Mouse (Mus musculus) liver, embryonic 11.5 days (tissue): ENCODE results near the gene E130218I03Rik. TPM values are rescaled to one million over a fixed set of nuclear protein-coding genes. Genes with fewer than 3 reads are reported as not detected.

Source experiments
- ATAC-seq: fragments of 200-750 bp; cut with Nextera tagmentation; replicated peaks from 2 replicates; pipeline ENCODE4 v1.8.0; 2017; ENCODE audit warnings: moderate number of reproducible peaks, mild to moderate bottlenecking, moderate TSS enrichment, moderate library complexity; ENCODE audit not compliant: low FRiP score
- DNase-seq: peaks from one replicate; pipeline ENCODE4 v3.0.0-alpha.2; 2017; ENCODE audit warnings: low spot score
- H3K27ac ChIP-seq: fragments of 300-500 bp; sonication (generic); 2 replicates; pipeline ENCODE4 v1.5.1; 2014; ENCODE audit warnings: mild to moderate bottlenecking, low read depth, low read length, control low read depth
- H3K27me3 ChIP-seq: fragments of 300-500 bp; sonication (generic); replicated peaks from 2 replicates; pipeline ENCODE4 v1.6.1; 2014; ENCODE audit warnings: low read length, mixed read lengths; ENCODE audit not compliant: control insufficient read depth, insufficient read depth
- H3K36me3 ChIP-seq: fragments of 300-500 bp; sonication (generic); 2 replicates; pipeline ENCODE4 v1.6.1; 2014; ENCODE audit warnings: mild to moderate bottlenecking, low read length, moderate library complexity, mixed read lengths; ENCODE audit not compliant: control insufficient read depth, insufficient read depth
- H3K4me1 ChIP-seq: fragments of 300-500 bp; sonication (generic); replicated peaks from 2 replicates; pipeline ENCODE4 v1.6.1; 2014; ENCODE audit warnings: low read length, mixed read lengths; ENCODE audit not compliant: control insufficient read depth, insufficient read depth
- H3K4me2 ChIP-seq: fragments of 300-500 bp; sonication (generic); 2 replicates; pipeline ENCODE4 v1.6.1; 2014; ENCODE audit warnings: mild to moderate bottlenecking, control low read depth, moderate library complexity
- H3K4me3 ChIP-seq: fragments of 300-500 bp; sonication (generic); 2 replicates; pipeline ENCODE4 v1.5.1; 2014; ENCODE audit warnings: low read depth, low read length, control low read depth
- H3K9ac ChIP-seq: fragments of 300-500 bp; sonication (generic); 2 replicates; pipeline ENCODE4 v1.6.1; 2014; ENCODE audit warnings: low read depth, low read length, control low read depth
- H3K9me3 ChIP-seq: fragments of 300-500 bp; sonication (generic); 2 replicates; pipeline ENCODE4 v1.6.1; 2016; ENCODE audit warnings: low read length, inconsistent platforms, mixed read lengths; ENCODE audit not compliant: control insufficient read depth
- WGBS: fragments of 180-500 bp; shearing (Covaris S2); extraction: QIAGEN DNeasy Blood & Tissue Kit; methylation state at CpG from one replicate; pipeline ENCODE4 v1.1.7; 2014; 5-methylcytosine and 5-hydroxymethylcytosine counted together
- polyA plus RNA-seq: library from polyadenylated mRNA; unstranded; fragments of >200 nt; fragmentation: Nextera tagmentation; extraction: Ambion mirVana; gene quantifications from 2 replicates; pipeline ENCODE4 v1.2.1, GENCODE M21; 2014

Gene E130218I03Rik
- polyA plus RNA-seq, 1 experiment from 2014 or later: 0.52 TPM

DNA sequence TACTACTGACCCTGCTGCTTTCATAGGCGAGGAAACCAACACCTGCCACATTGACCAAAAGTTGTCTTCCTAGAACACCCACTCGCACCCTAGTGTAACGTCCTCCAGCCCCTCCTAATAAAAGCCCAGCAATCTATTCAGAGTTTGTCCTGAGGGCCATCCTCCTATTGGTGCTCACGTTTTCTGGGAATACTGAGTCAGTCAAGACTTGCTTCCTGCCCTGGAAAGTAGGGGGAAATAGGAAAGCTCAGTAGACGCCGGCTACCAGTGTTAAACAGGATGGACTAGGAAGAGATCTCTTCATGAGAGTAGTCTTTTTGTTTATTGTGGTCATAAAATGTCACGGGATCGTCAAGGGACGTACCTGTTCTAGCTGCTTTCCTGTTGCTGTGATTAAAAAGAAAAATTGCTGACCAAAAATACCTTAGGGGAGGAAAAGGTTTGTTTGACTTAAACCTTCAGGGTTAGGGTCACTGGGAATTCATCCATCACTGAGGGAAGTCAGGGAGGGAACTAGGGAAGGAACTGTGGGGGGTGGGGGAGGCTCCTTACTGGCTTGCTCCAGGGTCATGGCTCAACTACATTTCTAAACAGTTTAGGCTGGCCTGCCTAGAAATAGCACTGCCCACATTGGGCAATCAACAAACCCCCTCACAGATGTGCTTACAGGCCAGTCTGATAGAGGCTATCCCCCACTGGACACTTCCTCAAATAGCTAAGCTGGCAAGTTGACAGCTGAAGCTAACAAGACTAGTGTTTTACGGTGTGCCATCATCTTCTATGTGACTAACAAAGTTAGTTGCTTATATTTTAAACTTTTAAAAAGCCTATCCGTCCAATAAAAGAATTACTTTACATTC, 45.2 kb downstream of the E130218I03Rik start:
- no peaks in the 10 kb centered on the region; the same call in 1 of the 2 replicates for H3K36me3 ChIP-seq
- H3K9me3 ChIP-seq: no peaks in the 10 kb centered on the region
- peak overlapping the region; percentile 98 for H3K4me3 ChIP-seq
- H3K4me2 ChIP-seq: peak overlapping the region; percentile 93
- 33% methylated on average over 11 of the region's 11 CpGs for WGBS
- peaks cover 32% of the 10 kb centered on the region for H3K4me1 ChIP-seq
- H3K27ac ChIP-seq: peak overlapping the region; percentile 100
- 0 out of 2 replicates have a peak, but pooled peaks cover 2% of the 10 kb centered on the region for H3K27me3 ChIP-seq
- ATAC-seq: no peak
- peak overlapping the region; percentile 99 for H3K9ac ChIP-seq
- no peak for DNase-seq

DNA sequence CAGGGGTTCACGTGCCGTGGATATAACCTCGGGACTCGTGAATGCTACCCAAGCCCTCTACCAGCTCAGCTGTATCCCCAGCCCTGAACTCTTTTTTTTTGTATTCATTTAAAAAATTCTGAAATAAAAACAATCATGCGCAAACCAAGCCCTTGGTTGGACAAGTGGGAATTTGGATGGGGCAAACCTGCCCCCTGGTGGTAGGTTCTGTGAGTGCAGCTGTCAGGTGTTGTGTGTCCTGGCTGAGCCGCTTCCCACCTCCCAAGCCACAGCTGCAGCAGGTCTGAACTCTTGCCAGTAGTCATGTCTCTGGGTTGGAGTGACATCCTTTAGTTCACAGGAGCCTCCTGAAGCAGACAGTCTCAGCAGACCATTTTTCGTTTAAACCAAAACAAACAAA, 48.6 kb downstream of the E130218I03Rik start:
- Histone ChIP-seq H3K4me3 (no peak overlapping the region), H3K27me3 (0 out of 2 replicates have a peak, but pooled peaks cover 5% of the 10 kb centered on the region), H3K9ac (no peak overlapping the region), H3K4me1 (peaks cover 14% of the 10 kb centered on the region), H3K9me3 (no peaks in the 10 kb centered on the region), H3K27ac (no peak overlapping the region), H3K4me2 (no peak overlapping the region), H3K36me3 (no peaks in the 10 kb centered on the region)
- ATAC-seq (no peak), DNase-seq (peak; percentile 83)
- WGBS: 27% methylated on average over 7 of the region's 7 CpGs

DNA sequence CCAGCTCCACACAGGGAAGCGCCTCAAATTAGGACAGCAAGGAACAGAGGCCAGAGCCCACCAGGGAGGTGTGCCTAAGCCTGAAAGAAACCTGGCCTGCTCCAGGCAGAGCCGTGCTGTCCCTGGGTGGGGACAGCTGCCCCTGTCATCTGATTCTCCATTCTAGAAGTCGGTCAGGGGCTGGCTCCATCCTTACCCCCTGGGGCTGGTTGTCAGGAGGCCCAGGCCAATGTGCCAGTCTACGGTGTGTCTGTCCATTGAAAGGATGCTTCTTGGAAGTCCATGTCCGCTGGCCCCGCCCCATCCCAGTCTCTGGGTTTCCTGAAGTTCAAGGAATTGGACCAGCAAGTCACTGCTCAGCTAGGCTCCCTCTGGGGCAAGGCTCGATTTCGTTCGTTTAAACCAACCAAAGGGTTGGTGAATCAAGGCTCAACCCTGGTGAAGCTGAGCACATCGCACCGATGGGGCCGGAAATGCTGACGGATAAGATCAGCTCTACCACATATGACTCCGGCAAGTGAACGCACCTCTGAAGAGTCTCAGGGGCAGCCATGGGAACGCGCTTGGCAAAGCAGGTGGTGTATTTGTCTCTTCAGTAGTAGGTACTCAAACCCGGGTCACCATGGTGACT, 49.7 kb downstream of the E130218I03Rik start:
- Histone ChIP-seq H3K36me3 (no peaks in the 10 kb centered on the region), H3K9me3 (no peaks in the 10 kb centered on the region), H3K4me1 (peaks cover 12% of the 10 kb centered on the region), H3K27me3 (0 out of 2 replicates have a peak, but pooled peaks cover 5% of the 10 kb centered on the region), H3K27ac (no peak overlapping the region), H3K9ac (no peak overlapping the region), H3K4me3 (no peak overlapping the region), H3K4me2 (no peak overlapping the region)
- DNase-seq: no peak
- ATAC-seq: no peak
- 64% methylated on average over 18 of the region's 18 CpGs for WGBS

DNA sequence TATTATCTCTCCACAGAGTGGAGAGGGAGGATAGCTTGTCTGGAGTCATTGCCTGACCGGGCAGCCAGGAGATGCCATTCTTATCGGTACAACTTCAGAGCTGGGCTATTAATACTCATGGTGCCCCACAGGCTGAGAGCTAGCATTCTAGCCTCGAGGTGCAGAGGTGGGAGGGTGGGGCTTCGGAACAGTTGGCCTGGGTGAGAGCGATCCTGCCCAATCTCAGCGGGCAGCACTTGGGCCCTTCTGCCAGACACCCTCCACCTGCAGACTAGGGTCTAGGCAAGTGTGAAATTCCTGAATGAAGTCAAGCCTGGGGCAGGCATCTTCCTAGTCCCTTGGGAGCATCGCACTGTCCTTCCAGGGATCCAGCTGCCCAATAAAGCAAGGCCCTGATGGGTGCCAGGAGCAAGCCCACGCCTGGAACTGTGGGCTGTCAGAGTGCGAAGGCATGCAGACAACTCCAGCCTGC, 50.3 kb downstream of the E130218I03Rik start:
- Histone ChIP-seq H3K4me3 (no peak overlapping the region), H3K9ac (no peak overlapping the region), H3K4me1 (peaks cover 7% of the 10 kb centered on the region), H3K36me3 (no peaks in the 10 kb centered on the region), H3K27ac (no peak overlapping the region), H3K9me3 (no peaks in the 10 kb centered on the region), H3K27me3 (0 out of 2 replicates have a peak, but pooled peaks cover 5% of the 10 kb centered on the region), H3K4me2 (no peak overlapping the region)
- WGBS: 39% methylated on average over 9 of the region's 9 CpGs
- ATAC-seq (no peak), DNase-seq (no peak)

Other genes with a start within 250 kb of the E130218I03Rik start
- gene Dhdds, start 242.7 kb upstream of the E130218I03Rik start, polyA plus RNA-seq: 30.9 and 39.0 TPM in 2 replicates
- 5.8 TPM in 2 replicates for gene Lin28a, start 224.8 kb upstream of the E130218I03Rik start, polyA plus RNA-seq
- not detected in 2 replicates for gene Zfp683, start 189.8 kb upstream of the E130218I03Rik start, polyA plus RNA-seq
- gene Crybg2, start 182.8 kb upstream of the E130218I03Rik start, polyA plus RNA-seq: 1.2 and 1.7 TPM in 2 replicates
- gene Cd52, start 148.6 kb upstream of the E130218I03Rik start, polyA plus RNA-seq: 16.4 TPM in 2 replicates
- gene Ubxn11, start 141.1 kb upstream of the E130218I03Rik start, polyA plus RNA-seq: 5.6 and 7.0 TPM in 2 replicates
- 257 and 281 TPM in 2 replicates for gene Sh3bgrl3, start 114.9 kb upstream of the E130218I03Rik start, polyA plus RNA-seq
- gene Cep85, start 56.5 kb upstream of the E130218I03Rik start, polyA plus RNA-seq: 42.9 and 44.2 TPM in 2 replicates
- gene Gm7534, start 40.7 kb upstream of the E130218I03Rik start, polyA plus RNA-seq: not detected in 2 replicates
- not detected in 2 replicates for gene Catsper4, start 16.3 kb upstream of the E130218I03Rik start, polyA plus RNA-seq
- 0.26 and 0.51 TPM in 2 replicates for gene Cnksr1, start 5.3 kb upstream of the E130218I03Rik start, polyA plus RNA-seq
- gene Zfp593, start 1.9 kb downstream of the E130218I03Rik start, polyA plus RNA-seq: 17.6 and 22.4 TPM in 2 replicates
- not detected in 2 replicates for gene Gm30191, start 3.3 kb downstream of the E130218I03Rik start, polyA plus RNA-seq
- gene Grrp1, start 10.4 kb downstream of the E130218I03Rik start, polyA plus RNA-seq: 2.5 and 3.8 TPM in 2 replicates
- 19.3 and 20.0 TPM in 2 replicates for gene Pdik1l, start 44.2 kb downstream of the E130218I03Rik start, polyA plus RNA-seq
- 0.19 and 0.33 TPM in 2 replicates for gene Trim63, start 71.5 kb downstream of the E130218I03Rik start, polyA plus RNA-seq
- not detected in 2 replicates for gene Slc30a2, start 99.5 kb downstream of the E130218I03Rik start, polyA plus RNA-seq
- 0.42 and 0.67 TPM in 2 replicates for gene Extl1, start 140.2 kb downstream of the E130218I03Rik start, polyA plus RNA-seq
- 7.9 and 8.5 TPM in 2 replicates for gene Pafah2, start 152.7 kb downstream of the E130218I03Rik start, polyA plus RNA-seq
- 896 and 908 TPM in 2 replicates for gene Stmn1, start 224.7 kb downstream of the E130218I03Rik start, polyA plus RNA-seq